Mouse (Mus musculus) liver, embryonic 13.5 days (tissue): ENCODE results near the gene Creb3l4. TPM values are rescaled to one million over a fixed set of nuclear protein-coding genes. Genes with fewer than 3 reads are reported as not detected.
A peak's percentile ranks its signal among the peaks of the same experiment; 100 is the strongest.
"Not testable (repeated sequence)": the region's sequence is repeated elsewhere in the genome, so short reads cannot be mapped to it uniquely, and the experiment has no call there.

Experiments used
- ATAC-seq: fragments of 200-750 bp; cut with Nextera tagmentation; 2 replicates; pipeline ENCODE4 v1.8.0; 2017; ENCODE audit warnings: low read depth, mild to moderate bottlenecking, moderate number of reproducible peaks, moderate library complexity
- DNase-seq: peaks from one replicate; pipeline ENCODE4 v3.0.0; 2022
- H3K27ac ChIP-seq: fragments of 300-500 bp; sonication (generic); 2 replicates; pipeline ENCODE4 v1.5.1; 2015; ENCODE audit warnings: moderate library complexity, mild to moderate bottlenecking, inconsistent platforms
- H3K27me3 ChIP-seq: fragments of 300-500 bp; sonication (generic); 2 replicates; pipeline ENCODE4 v1.6.1; 2015; ENCODE audit warnings: mild to moderate bottlenecking, inconsistent platforms
- H3K36me3 ChIP-seq: fragments of 300-500 bp; sonication (generic); 2 replicates; pipeline ENCODE4 v1.6.1; 2015; ENCODE audit warnings: mild to moderate bottlenecking, inconsistent platforms
- H3K4me1 ChIP-seq: fragments of 300-500 bp; sonication (generic); replicated peaks from 2 replicates; pipeline ENCODE4 v1.6.1; 2015; ENCODE audit warnings: inconsistent platforms
- H3K4me2 ChIP-seq: fragments of 300-500 bp; sonication (generic); 2 replicates; pipeline ENCODE4 v1.6.1; 2015; ENCODE audit warnings: inconsistent platforms, mild to moderate bottlenecking, moderate library complexity
- H3K4me3 ChIP-seq: fragments of 300-500 bp; sonication (generic); replicated peaks from 2 replicates; pipeline ENCODE4 v1.5.1; 2015; ENCODE audit warnings: mild to moderate bottlenecking, inconsistent platforms
- H3K9ac ChIP-seq: fragments of 300-500 bp; sonication (generic); 2 replicates; pipeline ENCODE4 v1.6.1; 2015; ENCODE audit warnings: mild to moderate bottlenecking, inconsistent platforms
- H3K9me3 ChIP-seq: fragments of 300-500 bp; sonication (generic); replicated peaks from 2 replicates; pipeline ENCODE4 v1.6.1; 2016; ENCODE audit warnings: inconsistent platforms
- WGBS: fragments of 180-500 bp; shearing (Covaris S2); methylation state at CpG from one replicate; pipeline ENCODE4 v1.1.7; 2015; ENCODE audit not compliant: insufficient replicate concordance; 5-methylcytosine and 5-hydroxymethylcytosine counted together
- polyA plus RNA-seq: library from polyadenylated mRNA; unstranded; fragments of >200 nt; fragmentation: Nextera tagmentation; extraction: Ambion mirVana; gene quantifications from 2 replicates; pipeline ENCODE4 v1.2.1, GENCODE M21; 2015

Creb3l4 gene
- polyA plus RNA-seq, 1 experiment from 2014 or later = 0.41 TPM

DNA sequence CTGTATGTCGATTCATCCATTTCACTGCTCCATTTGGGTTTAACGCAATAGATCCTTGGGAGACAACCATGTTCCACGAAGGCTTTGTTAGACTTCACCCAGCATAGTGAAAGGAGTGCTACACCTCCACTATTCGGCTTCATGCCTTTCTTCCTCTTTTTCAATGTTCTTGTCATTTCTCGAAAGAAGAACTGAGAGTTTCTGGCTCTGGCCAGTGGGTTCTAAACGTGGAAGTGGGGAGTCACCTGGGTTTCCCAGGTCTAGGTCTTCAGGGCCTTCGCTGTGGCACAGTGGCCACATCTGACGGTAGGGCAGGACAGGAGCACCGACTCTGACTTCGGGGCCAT, 21.3 kb upstream of the Creb3l4 start:
- H3K36me3 ChIP-seq = peaks cover 47% of the 10 kb centered on the region
- no peaks in the 10 kb centered on the region for H3K9me3 ChIP-seq
- H3K27me3 ChIP-seq = no peaks in the 10 kb centered on the region
- peak overlapping the region; percentile 93 for H3K27ac ChIP-seq
- H3K4me1 ChIP-seq = peaks cover 47% of the 10 kb centered on the region
- H3K4me2 ChIP-seq = peak overlapping the region; percentile 95
- no peak for DNase-seq
- peak overlapping the region; percentile 91 for H3K9ac ChIP-seq
- WGBS = 21% methylated on average over 10 of the region's 10 CpGs
- H3K4me3 ChIP-seq = peak overlapping the region; percentile 82
- no peak for ATAC-seq

DNA sequence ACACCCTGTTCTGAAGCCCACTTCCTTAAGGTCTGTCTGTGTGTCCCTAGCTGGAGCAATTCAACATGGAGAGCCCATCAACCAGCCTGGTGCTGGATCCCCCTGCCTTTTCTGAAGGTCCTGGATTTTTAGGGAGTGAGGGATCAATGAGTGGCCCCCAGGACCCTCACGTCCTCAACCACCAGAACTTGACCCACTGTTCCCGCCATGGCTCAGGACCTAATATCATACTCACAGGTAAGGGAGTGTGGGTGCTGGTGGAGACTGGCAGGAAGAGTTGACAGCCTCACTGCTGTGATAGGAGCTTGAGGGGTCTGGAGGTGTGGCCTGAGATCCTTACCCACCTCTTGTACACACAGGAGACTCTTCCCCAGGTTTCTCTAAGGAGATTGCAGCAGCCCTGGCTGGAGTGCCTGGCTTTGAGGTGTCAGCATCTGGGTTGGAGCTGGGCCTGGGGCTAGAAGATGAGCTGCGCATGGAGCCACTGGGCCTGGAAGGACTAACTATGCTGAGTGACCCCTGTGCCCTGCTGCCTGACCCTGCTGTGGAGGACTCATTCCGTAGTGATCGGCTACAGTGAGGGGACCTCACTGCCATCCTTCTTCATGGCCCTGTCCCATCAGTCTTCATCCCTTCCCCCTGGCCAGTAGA, 19.9 kb upstream of the Creb3l4 start:
- peaks cover 57% of the 10 kb centered on the region for H3K36me3 ChIP-seq
- no peak for ATAC-seq
- H3K9me3 ChIP-seq = no peaks in the 10 kb centered on the region

DNA sequence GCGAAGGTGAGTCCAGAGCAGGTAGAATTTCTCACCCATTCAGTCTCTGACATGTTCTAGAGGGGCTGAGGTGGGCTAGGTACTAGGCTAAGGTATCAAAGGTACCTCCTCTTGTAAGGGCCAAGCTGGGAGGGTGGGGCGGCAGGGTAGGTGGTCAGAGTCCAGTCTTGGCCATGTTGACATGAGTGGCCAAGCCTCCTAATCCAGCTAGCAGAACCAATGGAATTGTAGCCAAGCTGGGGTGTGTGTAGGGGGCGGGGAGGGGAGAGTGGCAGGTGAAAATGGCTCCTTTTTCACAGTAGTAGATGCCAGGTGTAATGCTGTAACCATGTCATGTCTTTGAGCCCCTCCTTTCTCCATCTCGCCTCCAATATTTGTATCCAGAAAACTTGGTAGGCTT, 15.2 kb upstream of the Creb3l4 start:
- DNase-seq (no peak), ATAC-seq (no peak)

More for the DNA sequence above, 19.9 kb upstream of the Creb3l4 start:
- Histone ChIP-seq H3K4me3 (no peak overlapping the region), H3K4me2 (no peak overlapping the region), H3K4me1 (peaks cover 44% of the 10 kb centered on the region), H3K27ac (no peak overlapping the region), H3K27me3 (no peaks in the 10 kb centered on the region), H3K9ac (no peak overlapping the region)
- DNase-seq = no peak
- 80% methylated on average over 5 of the region's 5 CpGs for WGBS

DNA sequence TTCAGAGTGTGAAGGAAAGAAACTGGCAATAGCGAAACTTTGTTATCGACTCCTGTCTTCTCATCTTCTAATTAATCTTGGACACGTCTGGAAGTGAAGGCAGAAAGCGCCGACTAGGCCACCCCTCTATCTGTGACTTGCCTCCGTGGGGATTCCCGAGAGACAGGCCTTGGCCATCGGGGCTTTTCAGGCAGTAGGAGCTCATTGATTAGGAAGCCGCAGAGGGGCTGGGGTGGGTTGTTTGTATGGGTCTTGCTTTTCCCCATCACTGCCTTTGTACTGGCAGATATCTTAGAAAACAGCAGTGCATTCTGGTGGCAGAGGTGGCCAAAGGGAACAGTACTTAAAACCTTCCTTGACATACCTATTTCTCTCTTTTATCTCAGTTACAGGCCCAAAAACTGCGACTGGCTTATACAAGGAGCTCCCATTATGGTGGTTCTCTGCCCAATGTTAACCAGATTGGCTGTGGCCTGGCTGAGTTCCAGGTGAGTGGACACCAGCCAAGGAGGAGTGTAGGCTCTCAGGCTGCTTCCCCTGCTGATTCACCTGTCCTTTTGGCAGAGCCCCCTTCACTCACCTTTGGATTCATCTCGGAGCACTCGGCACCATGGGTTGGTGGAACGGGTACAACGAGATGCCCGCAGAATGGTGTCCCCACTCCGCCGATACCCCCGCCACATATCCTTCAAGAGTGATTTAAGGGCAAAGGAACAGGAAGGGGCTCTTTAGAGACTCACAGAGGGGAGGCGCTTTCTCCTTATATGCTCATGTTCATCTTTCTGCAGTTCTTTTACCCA, 13.6 kb upstream of the Creb3l4 start:
- peaks cover 48% of the 10 kb centered on the region for H3K36me3 ChIP-seq
- no peak overlapping the region for H3K4me2 ChIP-seq
- no peaks in the 10 kb centered on the region for H3K27me3 ChIP-seq
- 83% methylated on average over 19 of the region's 19 CpGs for WGBS
- H3K4me3 ChIP-seq = no peak overlapping the region
- no peak overlapping the region for H3K9ac ChIP-seq
- no peak overlapping the region for H3K27ac ChIP-seq
- ATAC-seq = no peak
- no peaks in the 10 kb centered on the region for H3K9me3 ChIP-seq
- peaks cover 33% of the 10 kb centered on the region for H3K4me1 ChIP-seq
- DNase-seq = no peak

More for the DNA sequence above, 15.2 kb upstream of the Creb3l4 start:
- 69% methylated on average over 4 of the region's 4 CpGs for WGBS
- no peak overlapping the region for H3K4me3 ChIP-seq
- H3K36me3 ChIP-seq = peaks cover 64% of the 10 kb centered on the region
- H3K4me1 ChIP-seq = peaks cover 33% of the 10 kb centered on the region
- H3K27me3 ChIP-seq = no peaks in the 10 kb centered on the region
- no peaks in the 10 kb centered on the region for H3K9me3 ChIP-seq
- H3K27ac ChIP-seq = no peak overlapping the region
- H3K9ac ChIP-seq = no peak overlapping the region
- H3K4me2 ChIP-seq = no peak overlapping the region

DNA sequence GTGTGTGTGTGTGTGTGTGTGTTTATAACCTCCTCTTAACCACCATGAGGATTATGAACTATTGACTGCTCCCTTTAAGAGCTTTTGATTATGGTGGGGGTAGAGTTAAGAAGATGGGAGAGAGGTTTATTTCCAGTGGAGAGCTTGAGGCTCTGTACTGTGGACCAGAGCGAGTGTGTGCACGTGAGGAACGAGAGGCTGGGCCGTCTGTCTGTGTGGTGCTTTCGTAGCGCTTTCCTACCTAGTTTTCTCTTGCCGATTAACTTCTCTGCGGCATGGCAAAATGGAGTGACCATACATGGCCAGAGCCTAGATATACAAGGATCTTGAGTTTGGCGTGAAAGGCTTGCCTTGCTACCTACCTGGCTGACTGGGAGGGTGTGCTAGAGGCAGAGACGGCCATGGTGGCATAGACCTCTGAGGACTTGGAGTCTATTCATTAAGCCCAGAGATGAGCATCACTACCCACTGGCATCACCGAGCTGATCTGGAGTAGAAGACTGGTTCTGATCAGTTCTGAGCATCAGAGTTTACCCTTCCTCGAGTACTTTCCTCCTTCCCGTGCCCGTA, 12.6 kb upstream of the Creb3l4 start:
- DNase-seq = no peak
- ATAC-seq = no peak
- Histone ChIP-seq H3K4me3 (no peak overlapping the region; the same call in 1 of the 2 replicates), H3K9me3 (no peaks in the 10 kb centered on the region), H3K4me1 (peaks cover 36% of the 10 kb centered on the region), H3K9ac (no peak overlapping the region), H3K4me2 (no peak overlapping the region), H3K27me3 (no peaks in the 10 kb centered on the region), H3K27ac (no peak overlapping the region), H3K36me3 (peaks cover 46% of the 10 kb centered on the region)
- 87% methylated on average over 14 of the region's 14 CpGs for WGBS

DNA sequence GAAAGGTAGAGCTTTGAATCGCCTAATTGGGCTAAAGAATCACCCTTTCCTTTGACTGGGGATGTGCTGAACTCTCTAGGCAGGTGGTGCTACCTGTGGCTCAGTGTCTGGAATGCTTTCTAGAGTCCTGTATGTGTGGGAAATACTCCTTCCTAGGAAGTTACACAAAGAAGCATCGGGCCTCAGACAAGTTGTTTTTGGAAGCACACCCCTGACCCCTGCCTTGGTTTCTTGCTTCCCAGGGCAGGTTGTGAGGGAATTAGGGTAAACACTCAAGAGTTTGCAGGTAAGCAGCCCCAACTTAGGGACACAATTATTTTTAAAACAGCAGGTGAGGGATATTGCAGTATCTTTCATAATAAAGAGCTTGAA, 11.9 kb upstream of the Creb3l4 start:
- ATAC-seq = no peak
- no peak overlapping the region for H3K27ac ChIP-seq

DNA sequence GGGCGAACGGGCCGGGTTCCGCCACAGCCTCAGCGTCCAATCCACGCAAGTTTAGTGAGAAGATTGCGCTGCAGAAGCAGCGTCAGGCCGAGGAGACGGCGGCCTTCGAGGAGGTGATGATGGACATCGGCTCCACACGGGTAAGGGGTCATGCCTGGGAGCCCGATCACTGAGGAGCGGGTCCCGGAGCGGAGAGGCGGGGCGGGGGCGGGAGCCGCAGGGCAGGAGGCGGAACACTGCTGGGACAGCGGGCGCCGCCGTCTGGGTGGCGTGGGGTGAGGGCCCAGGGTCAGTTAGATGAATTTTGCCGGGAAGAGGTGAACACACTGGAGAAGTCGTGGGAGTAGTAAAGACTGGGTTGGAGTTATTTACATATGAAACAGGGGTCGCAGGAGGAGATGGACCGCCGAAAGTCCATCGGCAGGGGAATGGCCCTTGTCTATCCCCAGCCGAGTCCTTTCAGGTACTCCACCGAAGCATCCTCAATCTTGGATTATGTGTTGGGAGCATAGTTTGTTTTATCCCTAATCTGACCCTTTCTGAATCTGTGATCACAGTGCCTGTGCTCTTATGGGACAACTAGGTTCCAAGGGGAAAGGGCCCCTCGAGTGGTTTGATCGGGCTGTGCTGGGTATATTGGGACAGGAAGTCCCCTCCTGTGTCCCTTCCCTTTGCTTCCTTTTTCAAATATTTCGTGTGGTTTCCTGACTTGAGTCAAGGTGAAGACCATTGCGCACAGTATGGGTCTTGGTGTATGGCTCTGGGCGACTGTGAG, 11.3 kb upstream of the Creb3l4 start:
- no peaks in the 10 kb centered on the region for H3K9me3 ChIP-seq
- ATAC-seq (peak; percentile 66), DNase-seq (no peak)
- H3K27me3 ChIP-seq = no peaks in the 10 kb centered on the region
- H3K4me1 ChIP-seq = peaks cover 40% of the 10 kb centered on the region
- under 1% methylated on average over 41 of the region's 41 CpGs for WGBS
- H3K4me2 ChIP-seq = peak overlapping the region; percentile 82
- peak overlapping the region; percentile 92 for H3K4me3 ChIP-seq
- H3K36me3 ChIP-seq = peaks cover 40% of the 10 kb centered on the region
- H3K9ac ChIP-seq = peak overlapping the region; percentile 93
- H3K27ac ChIP-seq = peak overlapping the region; percentile 87

More for the DNA sequence above, 11.9 kb upstream of the Creb3l4 start:
- no peaks in the 10 kb centered on the region for H3K9me3 ChIP-seq
- H3K36me3 ChIP-seq = peaks cover 45% of the 10 kb centered on the region
- peaks cover 40% of the 10 kb centered on the region for H3K4me1 ChIP-seq
- peak overlapping the region; percentile 82 for H3K4me2 ChIP-seq
- no peaks in the 10 kb centered on the region for H3K27me3 ChIP-seq
- WGBS = 10% methylated on average over 2 of the region's 2 CpGs
- peak overlapping the region; percentile 92 for H3K4me3 ChIP-seq
- DNase-seq = no peak
- peak overlapping the region; percentile 93 for H3K9ac ChIP-seq

DNA sequence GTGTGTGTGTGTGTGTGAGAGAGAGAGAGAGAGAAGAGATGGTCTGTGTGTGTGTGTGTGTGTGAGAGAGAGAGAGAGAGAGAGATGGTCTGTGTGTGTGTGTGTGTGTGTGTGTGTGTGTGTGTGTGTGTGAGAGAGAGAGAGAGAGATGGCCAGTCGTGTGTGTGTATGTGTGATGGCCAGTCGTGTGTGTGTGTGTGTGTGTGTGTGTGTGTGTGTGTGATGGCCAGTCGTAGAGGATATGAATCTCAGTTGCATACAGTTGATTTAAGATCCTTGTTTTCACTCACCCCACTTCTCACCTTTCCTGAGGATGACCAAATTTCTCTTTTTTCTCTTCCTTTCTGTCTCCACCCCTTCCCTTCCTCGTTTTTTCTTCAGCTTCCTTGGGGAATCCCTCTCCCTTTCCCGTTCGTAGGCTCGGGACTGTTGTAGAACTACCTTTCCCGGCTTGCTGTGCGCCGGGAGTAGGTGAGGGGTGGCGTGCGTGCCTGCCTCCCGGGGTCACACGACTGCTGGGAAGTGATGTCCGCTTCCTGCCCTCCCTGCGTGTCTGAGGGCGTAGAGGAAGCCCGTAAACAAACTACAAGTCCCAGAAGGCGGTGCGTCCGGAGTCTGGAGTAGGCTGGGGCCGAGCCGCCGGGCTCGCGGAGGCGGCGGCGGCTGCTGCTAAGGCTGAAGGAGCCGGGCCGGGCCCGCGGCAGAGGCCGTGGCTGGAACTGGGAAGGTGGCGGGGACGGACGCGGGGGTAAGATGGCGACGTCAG, 10.5 kb upstream of the Creb3l4 start, which contains the start of gene Crtc2:
Crtc2 (plus strand) TSS at position 511 of the 766 bp plus-strand sequence.
- Histone ChIP-seq H3K27ac (peak within 1 kb of the TSS; percentile 87), H3K4me1 (peaks cover 45% of the 10 kb centered on the region), H3K9me3 (no peaks in the 10 kb centered on the region), H3K9ac (peak within 1 kb of the TSS; percentile 93), H3K4me2 (peak within 1 kb of the TSS; percentile 82), H3K36me3 (peaks cover 32% of the 10 kb centered on the region), H3K27me3 (no peaks in the 10 kb centered on the region), H3K4me3 (peak within 1 kb of the TSS; percentile 92)
- ATAC-seq = peak; percentile 99
- 2% methylated on average over 40 of the region's 40 CpGs for WGBS
- peak; percentile 91 for DNase-seq

DNA sequence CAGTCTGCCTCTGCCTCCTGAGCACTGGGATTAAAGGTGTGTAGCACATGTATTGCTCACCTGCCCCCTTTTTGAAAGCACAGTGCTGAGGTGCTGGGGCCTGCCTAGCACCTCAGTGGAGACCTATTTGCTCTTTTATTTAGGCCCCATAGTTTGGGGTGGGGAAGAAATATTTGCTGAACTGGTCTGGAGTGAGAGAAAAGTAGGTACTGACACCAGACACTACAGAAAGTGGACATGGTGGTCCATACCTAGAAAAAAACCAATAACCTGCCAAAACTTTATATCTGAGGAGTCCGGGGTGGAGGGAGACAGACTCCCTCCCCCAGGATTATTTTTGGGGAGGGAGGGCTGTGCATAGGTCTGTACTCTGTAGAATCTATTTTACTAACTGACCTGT, 9.9 kb upstream of the Creb3l4 start:
- not testable (repeated sequence) for H3K27me3 ChIP-seq, DNase-seq, H3K4me3 ChIP-seq, H3K27ac ChIP-seq, ATAC-seq, H3K4me2 ChIP-seq, H3K9me3 ChIP-seq, H3K9ac ChIP-seq
- WGBS = 50% methylated on average over 1 of the region's 1 CpGs
- H3K4me1 ChIP-seq = peaks cover 45% of the 10 kb centered on the region
- peaks cover 25% of the 10 kb centered on the region for H3K36me3 ChIP-seq

DNA sequence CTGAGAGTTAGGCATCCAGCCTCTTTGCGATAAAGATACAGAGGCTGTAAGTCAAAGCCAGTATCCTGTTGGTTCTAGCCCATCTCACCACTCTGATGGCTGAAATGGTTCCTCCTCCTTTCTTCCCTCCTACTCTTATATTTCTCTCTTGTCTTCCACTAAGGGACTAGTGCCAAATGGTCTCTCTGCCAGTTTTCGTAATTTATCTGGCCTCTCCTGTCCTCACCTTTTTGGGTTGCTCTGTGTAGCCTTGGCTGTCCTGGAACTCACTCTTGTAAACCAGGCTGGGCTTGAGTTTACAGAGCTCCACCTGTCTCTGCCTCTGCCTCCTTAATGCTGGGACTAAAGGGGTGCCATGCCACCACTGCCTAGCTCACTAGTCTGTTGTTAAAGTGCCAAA, 9.3 kb upstream of the Creb3l4 start:
- H3K4me2 ChIP-seq, ATAC-seq, DNase-seq, H3K9ac ChIP-seq, H3K27me3 ChIP-seq, H3K4me3 ChIP-seq, H3K9me3 ChIP-seq, H3K27ac ChIP-seq: not testable (repeated sequence)
- Histone ChIP-seq H3K4me1 (peaks cover 43% of the 10 kb centered on the region), H3K36me3 (peaks cover 23% of the 10 kb centered on the region)
- WGBS = 86% methylated on average over 2 of the region's 2 CpGs
